Mouse (Mus musculus) liver, adult 2 months (tissue): Measurements from ENCODE around the gene Igflr1.

Source experiments
- CTCF ChIP-seq: fragments of 200-500 bp; IDR thresholded peaks from 2 replicates; pipeline ENCODE4 v1.5.1; 2011; ENCODE audit warnings: low read depth, low read length, control low read depth
- POLR2A ChIP-seq: fragments of 200-500 bp; IDR thresholded peaks from 2 replicates; pipeline ENCODE4 v1.6.1; 2011; ENCODE audit warnings: low read length, control low read depth; ENCODE audit not compliant: insufficient read depth; ENCODE audit errors: extremely low read depth

DNA sequence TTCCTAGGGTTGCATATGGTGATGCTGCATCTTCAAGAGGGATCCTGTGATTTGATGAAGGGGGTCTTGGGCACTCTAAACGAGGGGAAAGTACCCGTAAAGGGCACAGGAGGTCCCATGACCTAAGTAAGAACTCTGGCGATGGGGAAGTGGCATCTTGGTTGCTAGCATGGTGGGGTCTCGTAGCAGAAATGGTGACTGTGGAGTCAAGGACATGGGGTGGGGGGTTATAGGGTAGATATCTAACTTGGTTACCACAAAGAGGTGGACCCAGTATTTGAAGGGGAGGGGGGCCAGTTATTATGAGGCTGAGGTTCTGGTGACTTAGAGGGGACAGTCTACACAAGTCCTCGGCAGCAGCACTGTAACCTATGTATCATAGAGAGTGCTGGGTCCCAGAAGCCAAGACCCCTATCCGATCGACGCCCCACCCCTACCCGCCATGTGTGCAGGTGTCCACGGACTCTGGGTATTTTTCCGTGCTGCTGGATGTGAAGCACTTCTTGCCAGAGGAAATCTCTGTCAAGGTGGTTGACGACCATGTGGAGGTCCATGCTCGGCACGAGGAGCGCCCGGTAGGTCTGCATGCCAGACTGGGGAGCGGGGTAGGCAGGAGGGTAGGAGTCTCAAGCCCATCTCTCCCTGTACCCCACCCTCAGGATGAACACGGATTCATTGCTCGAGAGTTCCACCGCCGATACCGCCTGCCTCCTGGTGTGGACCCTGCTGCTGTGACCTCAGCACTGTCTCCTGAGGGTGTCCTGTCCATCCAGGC lies 11.2 kb upstream of the Igflr1 start:
- TF ChIP-seq POLR2A = no peak
- no peak for TF ChIP-seq CTCF
